Mouse (Mus musculus) E14TG2a.4 (cell line): Measurements from ENCODE around the gene Jmjd1c.

Experiments used
- H3K27me3 ChIP-seq: 2 replicates; pipeline ENCODE4 v1.6.1; 2014; ENCODE audit warnings: low read length, control low read depth; ENCODE audit not compliant: insufficient read depth
- H3K36me3 ChIP-seq: 2 replicates; pipeline ENCODE4 v1.6.1; 2014; ENCODE audit warnings: low read length, control low read depth; ENCODE audit not compliant: insufficient read depth
- H3K4me1 ChIP-seq: replicated peaks from 2 replicates; pipeline ENCODE4 v1.6.1; 2014; ENCODE audit warnings: low read depth, low read length, control low read depth
- H3K4me3 ChIP-seq: replicated peaks from 2 replicates; pipeline ENCODE4 v1.5.1; 2014; ENCODE audit warnings: mild to moderate bottlenecking, low read length
- H3K9me3 ChIP-seq: 2 replicates; pipeline ENCODE4 v1.6.1; 2014; ENCODE audit warnings: low read length, control low read depth
- CTCF ChIP-seq: conservative IDR thresholded peaks from 2 replicates; pipeline ENCODE4 v1.5.1; 2014; ENCODE audit warnings: low read length
- NANOG ChIP-seq: IDR thresholded peaks from 2 replicates; pipeline ENCODE4 v1.6.1; 2014; ENCODE audit warnings: borderline replicate concordance, low read length, mixed read lengths
- POU5F1 ChIP-seq: IDR thresholded peaks from 2 replicates; pipeline ENCODE4 v1.6.1; 2014; ENCODE audit warnings: low read length, borderline replicate concordance

Gene Jmjd1c

DNA sequence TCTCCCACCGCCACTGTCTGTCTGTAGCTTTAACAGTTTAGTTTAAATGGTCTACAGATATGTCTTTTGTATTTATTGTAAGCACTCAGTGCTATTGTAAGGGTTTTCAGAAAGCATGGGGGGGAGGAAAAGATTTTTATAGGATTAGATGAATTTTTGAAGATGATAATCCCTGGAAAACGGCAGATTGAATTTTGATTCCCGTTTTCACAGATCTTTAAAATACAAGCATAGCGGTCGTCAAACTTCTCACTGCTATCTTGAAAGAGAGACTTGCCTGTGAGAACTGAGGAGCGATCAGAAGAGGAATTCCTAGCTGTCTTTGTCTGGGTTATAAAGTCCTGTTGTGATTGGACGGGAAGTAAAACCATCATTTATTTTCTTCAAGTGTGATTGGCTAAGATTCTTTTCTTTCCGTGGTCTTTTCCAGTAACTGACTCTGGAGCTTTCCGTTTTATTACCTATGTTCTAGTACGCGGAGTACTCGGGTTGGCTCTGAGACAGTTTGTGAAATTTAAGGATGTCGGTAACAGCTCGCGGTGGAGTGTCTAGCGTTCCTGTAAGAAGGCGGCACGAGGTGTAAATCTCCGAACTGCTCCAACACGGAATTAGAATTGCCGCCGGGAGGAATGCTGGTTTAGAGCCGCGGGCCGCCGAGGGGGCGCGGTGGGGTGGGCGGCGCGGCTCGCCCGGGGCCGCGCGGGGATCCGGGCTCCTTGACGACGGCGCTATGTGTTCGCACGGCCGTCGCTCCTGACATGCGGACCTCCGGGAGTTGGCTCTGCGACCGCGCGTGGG is 30.3 kb downstream of the Jmjd1c start:
- H3K36me3 ChIP-seq, result peaks cover 24% of the 10 kb centered on the region
- peaks cover 17% of the 10 kb centered on the region for H3K27me3 ChIP-seq
- H3K9me3 ChIP-seq, result no peaks in the 10 kb centered on the region
- TF ChIP-seq POU5F1 (no peak), NANOG (peak; percentile 31; the same call in 1 of the 2 replicates), CTCF (no peak)
- peak overlapping the region; percentile 83 for H3K4me3 ChIP-seq
- peaks cover 80% of the 10 kb centered on the region for H3K4me1 ChIP-seq

DNA sequence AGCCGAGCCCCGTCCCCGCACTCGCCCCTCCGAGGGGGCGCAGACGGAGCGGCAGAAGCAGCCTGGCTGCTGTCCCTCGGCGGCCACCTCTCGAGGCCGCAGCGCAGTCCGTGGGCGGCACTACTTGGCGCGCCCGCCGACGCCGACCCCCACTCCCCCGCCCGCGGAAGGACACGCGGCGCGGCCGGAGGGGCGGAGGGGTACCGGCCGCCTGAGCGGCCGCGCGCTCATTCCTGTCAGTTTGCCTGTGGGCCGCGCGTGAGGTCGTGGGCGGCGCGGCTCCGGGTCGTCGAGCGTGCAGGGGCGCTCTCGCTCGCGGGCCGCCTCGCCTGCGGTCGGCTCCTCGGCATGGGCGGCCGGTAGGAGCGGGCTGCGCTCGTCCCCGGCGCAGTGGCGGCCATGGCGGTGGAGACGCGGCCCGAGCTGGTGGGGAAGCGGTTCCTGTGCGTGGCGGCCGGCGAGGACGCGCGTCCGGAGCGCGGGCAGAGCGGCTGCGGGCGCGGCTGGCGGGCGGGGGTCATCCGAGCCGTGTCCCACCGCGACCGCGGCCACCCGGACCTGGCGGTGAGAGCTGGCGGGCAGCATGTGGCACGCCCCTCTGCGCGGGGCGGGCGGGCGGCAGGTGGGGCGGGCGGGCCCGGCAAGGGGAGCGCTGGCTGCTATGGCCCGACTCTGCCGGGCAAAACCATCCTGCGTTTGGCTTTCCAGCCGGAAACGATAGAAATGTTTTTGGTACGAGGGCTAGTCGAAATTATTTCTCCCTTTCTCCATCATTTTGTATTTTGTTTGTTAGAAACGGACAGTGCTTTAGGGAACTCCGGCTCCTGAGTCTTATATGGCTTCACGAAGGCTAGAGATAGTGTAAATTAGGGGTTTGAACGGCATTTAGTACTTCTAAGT is 31.2 kb downstream of the Jmjd1c start:
- H3K36me3 ChIP-seq, result peaks cover 16% of the 10 kb centered on the region
- H3K4me3 ChIP-seq, result peak overlapping the region; percentile 83
- no peaks in the 10 kb centered on the region for H3K9me3 ChIP-seq
- peaks cover 80% of the 10 kb centered on the region for H3K4me1 ChIP-seq
- H3K27me3 ChIP-seq, result peaks cover 17% of the 10 kb centered on the region
- TF ChIP-seq POU5F1 (no peak), CTCF (no peak), NANOG (no peak)

DNA sequence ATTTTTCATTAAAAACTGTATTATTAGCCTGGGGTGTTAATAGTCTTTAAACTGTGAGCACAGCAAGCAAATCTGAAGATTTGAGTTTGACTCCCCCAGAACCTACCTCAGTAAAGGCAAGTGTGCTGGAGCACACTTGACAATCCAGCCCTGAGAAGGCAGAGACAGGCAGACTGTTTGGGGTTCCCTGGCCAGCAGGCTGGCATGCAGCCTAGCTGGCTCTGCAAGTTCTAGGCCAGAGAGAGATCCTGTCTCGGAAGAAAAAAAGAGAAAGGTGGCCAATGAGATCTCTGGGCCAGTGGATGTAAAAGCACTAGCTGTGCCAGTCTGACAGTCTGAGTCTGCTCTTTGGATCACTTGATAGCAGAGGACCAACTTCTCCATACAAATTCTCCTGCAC is 33.6 kb downstream of the Jmjd1c start:
- Histone ChIP-seq H3K27me3 (peaks cover 17% of the 10 kb centered on the region), H3K4me3 (no peak overlapping the region), H3K9me3 (no peaks in the 10 kb centered on the region), H3K36me3 (peaks cover 3% of the 10 kb centered on the region; the same call in 1 of the 2 replicates), H3K4me1 (peaks cover 65% of the 10 kb centered on the region)
- no peak for TF ChIP-seq NANOG
- no peak for TF ChIP-seq POU5F1
- TF ChIP-seq CTCF, result no peak

DNA sequence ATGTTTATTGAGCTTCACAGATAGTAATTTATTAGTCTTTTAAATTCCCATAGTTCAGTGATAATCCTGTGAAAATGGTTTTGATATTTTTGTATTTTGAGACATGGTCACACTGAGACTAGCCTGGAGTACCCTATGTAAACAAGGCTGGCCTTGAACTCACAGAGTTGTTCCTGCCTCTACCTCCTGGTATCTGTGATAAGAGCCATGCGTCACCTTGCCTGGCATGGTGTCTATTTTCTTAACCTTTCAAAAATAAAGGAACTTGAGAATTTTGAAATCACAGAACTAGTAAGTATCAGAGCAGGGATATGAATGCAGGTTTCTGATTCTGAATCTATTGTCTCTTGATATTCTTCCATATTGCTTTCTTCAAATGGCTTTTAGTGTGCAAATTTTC is 35.8 kb downstream of the Jmjd1c start:
- no peaks in the 10 kb centered on the region for H3K36me3 ChIP-seq
- no peak overlapping the region for H3K4me3 ChIP-seq
- H3K9me3 ChIP-seq, result no peaks in the 10 kb centered on the region
- TF ChIP-seq NANOG (no peak), POU5F1 (no peak), CTCF (no peak)
- H3K27me3 ChIP-seq, result peaks cover 8% of the 10 kb centered on the region
- H3K4me1 ChIP-seq, result peaks cover 65% of the 10 kb centered on the region

DNA sequence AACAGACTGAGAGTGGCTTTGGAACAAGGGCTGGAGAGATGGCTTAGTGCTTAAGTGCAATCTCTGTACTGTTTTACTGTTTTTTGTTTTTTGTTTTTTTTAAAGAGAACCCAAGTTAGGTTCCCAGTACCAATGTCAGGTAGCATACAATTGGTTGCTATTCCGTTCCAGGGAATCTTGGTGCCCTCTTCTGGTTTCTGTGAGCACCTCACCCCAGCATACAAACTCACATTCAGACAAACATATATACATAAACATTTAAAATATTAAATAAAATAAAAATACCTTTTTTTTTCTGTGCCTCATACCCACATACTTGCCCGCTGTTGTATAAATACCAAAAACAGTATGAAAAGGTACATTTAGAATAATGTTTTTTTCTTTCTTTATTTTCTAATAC is 38.4 kb downstream of the Jmjd1c start:
- H3K9me3 ChIP-seq, result no peaks in the 10 kb centered on the region
- no peak overlapping the region for H3K4me3 ChIP-seq
- no peaks in the 10 kb centered on the region for H3K27me3 ChIP-seq
- peaks cover 53% of the 10 kb centered on the region for H3K4me1 ChIP-seq
- no peak for TF ChIP-seq NANOG
- no peak; the same call in 1 of the 2 replicates for TF ChIP-seq CTCF
- TF ChIP-seq POU5F1, result no peak
- H3K36me3 ChIP-seq, result 0 out of 2 replicates have a peak, but pooled peaks cover 3% of the 10 kb centered on the region

DNA sequence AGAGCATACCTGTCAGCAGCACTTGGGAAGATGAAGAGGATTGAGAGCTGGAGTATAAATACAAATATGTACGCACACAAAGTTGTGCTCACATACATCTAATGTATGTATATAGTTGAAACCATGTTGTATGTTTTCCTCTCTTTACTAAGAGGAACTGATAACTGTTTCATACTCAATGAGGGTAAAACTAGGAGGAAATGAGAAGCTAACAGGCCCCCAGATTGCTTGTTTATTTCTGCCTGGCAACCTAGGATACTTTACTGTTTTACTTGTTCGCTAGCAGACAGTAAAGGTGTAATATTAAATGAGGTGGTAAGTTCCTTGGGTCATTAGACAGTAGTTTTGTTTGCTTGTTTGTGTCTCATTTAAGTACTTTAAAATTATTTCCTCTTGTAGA is 41.5 kb downstream of the Jmjd1c start:
- peaks cover 39% of the 10 kb centered on the region for H3K4me1 ChIP-seq
- H3K27me3 ChIP-seq, result no peaks in the 10 kb centered on the region
- 0 out of 2 replicates have a peak, but pooled peaks cover 3% of the 10 kb centered on the region for H3K36me3 ChIP-seq
- H3K9me3 ChIP-seq, result no peaks in the 10 kb centered on the region
- no peak overlapping the region for H3K4me3 ChIP-seq
- TF ChIP-seq NANOG (no peak), POU5F1 (no peak), CTCF (no peak)

DNA sequence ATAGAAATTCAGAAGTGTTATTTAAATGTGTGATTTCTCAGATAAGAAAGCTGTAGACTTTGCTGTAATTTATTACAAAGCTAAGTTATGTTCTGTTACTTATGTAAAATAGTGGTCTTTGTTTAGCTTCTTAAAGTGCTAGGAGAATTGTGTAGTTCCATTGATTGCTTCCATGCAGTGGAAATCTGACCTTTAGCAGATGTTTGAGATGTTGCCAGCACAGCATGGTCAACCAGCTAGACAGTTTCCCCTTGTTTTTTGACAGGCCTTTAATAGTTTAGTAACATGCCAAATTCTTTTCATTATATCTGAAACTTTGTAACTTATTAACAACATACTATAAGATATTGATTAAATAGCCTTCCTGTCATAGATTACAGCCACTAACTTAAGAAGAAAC is 47.7 kb downstream of the Jmjd1c start:
- no peaks in the 10 kb centered on the region for H3K9me3 ChIP-seq
- H3K4me1 ChIP-seq, result peaks cover 32% of the 10 kb centered on the region
- no peak overlapping the region for H3K4me3 ChIP-seq
- TF ChIP-seq POU5F1 (no peak), NANOG (no peak), CTCF (no peak)
- no peaks in the 10 kb centered on the region for H3K27me3 ChIP-seq
- 0 out of 2 replicates have a peak, but pooled peaks cover 5% of the 10 kb centered on the region for H3K36me3 ChIP-seq

DNA sequence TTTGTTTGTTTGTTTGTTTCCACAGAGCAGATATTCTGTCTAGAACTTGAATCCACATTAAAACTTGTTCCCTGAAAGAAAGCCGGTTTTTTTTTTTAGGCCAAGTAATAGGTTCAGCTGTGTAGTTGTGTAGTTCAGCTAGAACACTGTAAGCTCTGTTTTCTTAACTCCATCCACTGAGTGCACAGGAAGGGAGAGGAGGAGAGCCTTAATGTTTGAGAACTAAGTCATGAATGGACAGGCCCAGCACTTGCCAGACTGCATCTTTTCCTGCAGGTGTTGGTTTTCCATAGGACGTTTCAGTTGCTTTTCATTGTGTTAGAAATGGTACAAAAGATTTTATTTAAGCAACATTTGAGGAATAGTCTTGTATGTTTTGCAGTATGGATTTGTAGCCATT is 48.3 kb downstream of the Jmjd1c start:
- Histone ChIP-seq H3K9me3 (no peaks in the 10 kb centered on the region), H3K4me1 (peaks cover 30% of the 10 kb centered on the region), H3K36me3 (0 out of 2 replicates have a peak, but pooled peaks cover 5% of the 10 kb centered on the region), H3K4me3 (no peak overlapping the region), H3K27me3 (no peaks in the 10 kb centered on the region)
- no peak for TF ChIP-seq POU5F1
- no peak for TF ChIP-seq CTCF
- TF ChIP-seq NANOG, result no peak
